Mouse (Mus musculus): ENCODE results near the gene Hcn3.

Hcn3 gene

DNA sequence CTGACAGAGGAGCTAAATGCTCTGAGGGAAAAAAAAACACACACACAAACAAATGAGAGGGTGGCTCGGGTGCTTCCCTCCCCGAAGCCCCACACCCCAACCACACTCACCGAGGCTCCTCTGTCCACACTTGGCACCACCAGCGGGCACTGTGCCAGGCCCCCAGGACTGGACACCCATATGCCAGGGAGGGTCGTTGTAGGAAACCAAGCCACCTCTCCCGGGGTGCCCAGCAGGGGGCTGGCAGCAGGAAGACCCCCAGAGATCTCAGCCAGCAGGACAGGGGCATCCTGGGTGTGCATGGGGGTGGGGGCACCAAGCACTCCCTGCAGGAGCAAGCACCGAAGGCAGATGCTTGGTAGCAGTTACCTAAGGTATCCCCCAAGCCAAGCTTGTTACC is 59.2 kb downstream of the Hcn3 start, which contains the start of gene Gm43738:
Gm43738 (minus strand) TSS at position 289 of the 400 bp plus-strand sequence.
- no peak for DNase-seq (ENCODE audit: low spot score in 2 of 2)

All from spleen, postnatal 4 days (tissue).